Mouse (Mus musculus): ENCODE measurements at regions not wholly inside any gene's neighbourhood (a gene's known extent, or its start where the extent isn't known, plus 50 kb on each side); places are given as distances from the start of the nearest gene placed in this dataset.

DNA sequence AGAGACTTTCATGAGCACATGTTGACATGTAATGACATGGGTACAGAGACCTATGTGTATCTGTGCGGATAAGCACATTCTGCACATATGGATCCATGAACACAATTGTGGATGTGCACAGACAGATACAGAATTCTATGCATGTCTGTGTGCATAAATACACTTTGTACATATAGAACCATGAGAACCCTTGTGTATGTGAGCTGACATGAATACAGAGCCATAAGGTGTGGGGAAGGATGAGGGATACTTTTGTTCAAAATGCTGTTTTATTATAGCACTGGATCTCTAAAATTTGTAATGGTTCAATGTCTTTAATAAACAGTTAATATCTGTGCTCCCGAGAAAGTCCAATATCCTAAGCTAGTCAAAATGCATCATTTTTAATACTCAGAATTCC lies 253.1 kb upstream of the Tram1l1 start:
- TF ChIP-seq CTCF (IDR thresholded peaks at IDR 0.05; ENCODE audit: low read depth) (no peak), EP300 (IDR thresholded peaks at IDR 0.05; ENCODE audit: low read depth) (no peak)

All from heart, postnatal 0 days (tissue).